Mouse (Mus musculus) ovary, postnatal 10 days (tissue): ENCODE measurements around the gene Dner.

ENCODE experiments used
- DNase-seq: peaks from one replicate; pipeline ENCODE4 v3.0.0; 2022; ENCODE audit warnings: low spot score

The Dner gene

DNA sequence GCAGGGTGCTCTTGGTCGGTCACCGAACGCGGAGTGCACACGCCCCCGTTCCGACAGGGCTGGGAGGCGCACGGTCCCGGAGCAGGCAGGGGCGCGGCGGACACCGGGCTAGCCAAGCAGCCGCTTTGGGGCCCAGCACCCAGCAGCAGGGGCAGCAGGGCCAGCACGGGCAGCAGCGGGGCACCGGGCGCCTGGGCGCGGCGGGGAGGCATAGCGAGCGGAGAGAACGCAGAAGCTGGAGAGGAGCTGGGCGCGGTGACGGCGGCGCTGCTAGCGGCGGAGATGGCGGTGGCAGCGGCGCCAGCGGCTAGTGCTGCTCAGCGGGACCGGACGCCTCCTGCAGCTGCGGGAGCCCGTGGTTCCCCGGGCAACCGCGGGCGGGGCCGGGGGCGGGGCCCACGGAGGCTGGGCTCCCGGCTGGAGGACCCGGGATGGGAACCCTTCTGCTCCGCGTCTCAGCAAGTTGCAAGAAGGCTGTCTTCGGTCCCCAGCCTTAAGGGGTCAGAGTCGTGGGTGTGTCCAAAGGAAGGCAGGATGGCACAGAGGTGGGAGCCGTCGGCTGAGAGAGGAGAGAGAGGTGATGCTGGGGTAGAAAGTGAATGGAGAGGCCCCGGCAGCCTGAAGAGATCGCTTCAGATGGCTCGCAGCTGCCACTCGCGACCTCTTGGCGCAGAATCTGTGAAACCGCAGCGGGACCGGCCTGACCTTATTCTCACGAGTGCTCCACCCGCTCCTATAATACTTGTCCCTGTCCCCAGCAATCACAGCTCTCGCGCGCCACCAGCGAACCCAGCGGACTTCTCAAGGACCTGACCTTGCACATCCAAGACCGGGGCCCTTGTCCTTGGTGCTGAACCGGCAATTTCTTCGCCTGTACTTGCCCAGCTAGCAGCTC lies at the start of gene Dner:
Gene Dner (minus strand): TSS at position 705 of the 895 bp plus-strand sequence.
- peak; percentile 72 for DNase-seq

GRCm38 (mm10) chr1:84742156-84742555 lies 46.1 kb upstream of the Dner start:
- DNase-seq: no peak

GRCm38 (mm10) chr1:84740080-84740479 lies 44.1 kb upstream of the Dner start:
- DNase-seq: no peak

DNA sequence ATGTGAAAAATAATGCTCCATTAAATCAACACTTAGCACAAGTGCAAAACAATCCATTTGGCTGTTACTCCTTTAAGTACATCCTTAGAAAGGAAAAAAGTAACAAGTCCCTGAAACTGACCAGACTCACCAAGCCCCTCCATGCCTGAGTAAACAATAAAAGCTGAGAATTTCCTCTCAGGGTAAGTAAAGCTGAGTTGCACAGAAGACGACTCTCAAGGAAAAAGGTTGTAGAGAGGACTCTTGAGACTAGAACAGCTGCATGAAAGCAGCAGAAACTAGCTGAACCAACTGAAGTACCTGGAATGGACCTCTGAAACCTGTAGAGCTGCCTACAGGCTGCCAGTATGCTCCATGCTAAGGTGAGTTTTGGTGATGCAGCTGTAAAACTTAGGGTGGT lies 41.1 kb upstream of the Dner start:
- no peak for DNase-seq

GRCm38 (mm10) chr1:84733799-84734198 lies 37.8 kb upstream of the Dner start:
- DNase-seq: no peak

- DNase-seq: no peak
These were observed 35.7 kb upstream of the Dner start for GRCm38 (mm10) chr1:84731763-84732162.

DNA sequence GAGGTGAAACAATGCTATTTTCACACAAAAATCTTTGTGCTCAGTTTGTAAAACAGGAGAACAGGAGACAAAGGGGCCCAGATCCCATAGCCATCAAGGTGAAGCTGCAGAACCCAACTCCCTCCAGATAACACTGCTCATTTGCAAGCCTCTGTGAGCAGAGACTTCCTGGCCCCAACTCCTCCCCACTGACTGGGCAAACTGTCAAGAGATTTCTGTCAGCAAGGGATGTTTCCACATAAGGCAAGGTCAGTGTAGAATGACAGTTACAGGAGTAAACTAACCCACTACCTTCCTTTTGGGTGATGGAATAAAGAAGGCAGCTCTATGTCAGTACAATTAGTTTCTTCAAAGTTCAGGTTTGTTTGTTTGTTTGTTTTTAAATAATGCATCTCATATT lies 26.8 kb upstream of the Dner start:
- DNase-seq: no peak

DNA sequence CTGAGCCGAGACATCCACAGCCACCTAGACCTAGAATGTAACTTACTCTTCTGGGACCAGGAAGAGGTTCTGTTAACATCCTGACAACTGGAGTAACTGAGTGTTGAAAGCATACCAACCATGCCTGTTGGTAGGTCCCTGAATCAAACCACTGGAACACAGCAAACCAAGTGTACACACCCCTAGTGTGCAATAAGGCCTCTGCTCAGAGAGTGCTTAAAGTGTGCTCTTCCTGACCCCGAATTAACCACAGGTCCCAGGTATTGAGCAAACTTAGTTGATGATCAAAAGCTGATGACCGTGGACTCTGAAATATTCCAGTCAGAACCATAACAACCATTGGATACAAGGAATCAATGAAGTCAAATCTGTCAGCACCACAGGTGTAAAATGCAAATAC lies 26.4 kb upstream of the Dner start:
- DNase-seq: no peak

DNA sequence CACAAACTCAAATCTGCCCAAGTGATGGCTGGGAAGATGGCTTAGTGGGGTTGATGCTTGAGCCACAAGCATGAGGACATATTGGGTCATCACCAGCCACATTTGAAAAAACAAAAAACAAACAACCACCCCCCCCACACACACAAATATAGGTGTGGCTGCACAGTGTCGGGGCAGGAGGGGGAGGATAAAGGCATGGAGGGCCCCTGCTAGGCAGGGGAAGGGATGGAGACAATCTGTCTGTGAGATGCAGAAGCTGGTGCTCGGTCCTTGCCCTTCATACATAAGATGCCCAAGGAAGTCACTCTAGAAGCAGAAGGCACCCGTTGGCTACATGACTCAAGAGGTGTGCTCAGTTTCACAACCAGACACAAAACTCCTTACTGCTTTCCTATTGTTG lies 25.9 kb upstream of the Dner start:
- no peak for DNase-seq

- no peak for DNase-seq
These were observed 14.1 kb upstream of the Dner start for GRCm38 (mm10) chr1:84709810-84710785.

DNA sequence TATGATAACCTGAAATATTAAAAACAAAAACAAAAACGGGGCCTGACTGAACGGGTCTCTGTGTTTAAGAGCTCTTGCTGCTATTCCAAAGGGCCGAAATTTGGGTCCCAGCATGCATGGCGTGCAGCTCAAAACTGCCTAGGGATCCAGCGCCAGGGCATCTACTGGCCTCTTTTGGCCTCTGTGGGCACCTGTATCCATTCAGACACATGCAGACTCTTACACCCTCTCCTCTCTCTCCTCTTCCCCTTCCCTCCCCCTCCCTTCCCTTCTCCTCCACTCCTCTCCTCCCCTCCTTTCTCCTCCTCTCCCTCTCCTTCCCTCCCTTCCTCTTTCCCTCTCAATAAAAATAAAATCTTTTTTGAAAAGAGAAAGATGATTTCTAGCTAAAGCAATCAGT lies 13.4 kb upstream of the Dner start:
- no peak for DNase-seq

GRCm38 (mm10) chr1:84700254-84700653 lies 4.2 kb upstream of the Dner start:
- no peak for DNase-seq

DNA sequence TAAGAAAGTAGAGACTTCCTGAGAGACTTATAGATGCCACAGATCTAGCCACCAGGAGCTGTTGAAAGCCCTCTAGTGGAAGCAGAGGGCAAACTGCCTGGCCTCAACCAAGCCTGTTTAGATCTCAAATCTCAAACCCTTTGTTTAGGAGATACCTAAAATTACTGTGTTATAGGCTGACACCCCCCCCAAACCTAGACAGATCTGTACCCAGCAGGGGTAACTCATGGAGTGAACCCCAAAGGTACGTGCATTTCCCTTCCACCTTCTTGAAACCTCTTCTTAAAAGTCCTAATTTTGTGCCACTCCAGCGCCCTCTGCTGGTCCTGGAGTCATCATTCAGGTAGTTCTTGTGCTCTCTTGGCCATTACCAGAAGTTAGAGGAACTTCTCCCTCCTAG lies 1.1 kb upstream of the Dner start:
- no peak for DNase-seq

DNA sequence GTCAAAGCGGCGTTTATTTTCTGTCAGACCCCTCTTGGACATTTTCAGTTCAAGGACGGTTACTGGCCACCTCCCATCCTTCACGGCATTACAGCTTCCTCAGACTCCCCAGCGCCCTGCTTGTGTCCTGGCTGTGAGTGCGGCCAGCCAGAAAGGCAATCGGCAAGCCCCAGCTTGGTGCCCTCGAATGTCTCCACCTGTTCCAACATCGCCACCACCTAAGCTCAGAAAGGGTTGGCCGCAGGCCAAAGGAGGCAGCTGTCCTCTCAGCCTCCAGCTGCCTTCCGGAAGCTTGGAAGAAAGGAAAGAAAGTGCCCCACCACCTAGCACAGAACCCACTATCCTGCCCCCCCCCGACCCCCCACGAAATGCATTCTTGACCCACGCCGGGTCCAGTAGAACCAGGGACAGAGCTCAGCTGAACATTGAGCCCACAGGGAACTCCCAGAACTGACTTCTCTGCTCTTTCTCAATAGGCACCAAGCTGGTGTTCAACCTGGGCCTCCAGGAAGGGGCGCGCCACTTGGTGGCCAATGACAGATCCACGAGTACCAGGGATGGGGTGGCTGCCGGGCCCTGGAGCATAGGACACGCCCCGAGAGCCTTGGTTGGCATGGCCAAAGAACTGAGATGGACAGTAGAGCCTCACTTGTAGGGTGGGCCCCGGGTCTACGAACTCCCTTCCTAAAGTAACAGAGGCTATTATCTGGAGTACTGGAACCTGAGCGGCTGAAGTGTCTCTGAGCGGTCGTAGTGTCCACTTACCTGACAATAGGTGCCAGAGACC lies 1.1 kb downstream of the Dner start:
- no peak for DNase-seq

- no peak for DNase-seq
These were observed 18.1 kb downstream of the Dner start for GRCm38 (mm10) chr1:84677910-84678309.

- DNase-seq: no peak
These were observed 27.7 kb downstream of the Dner start for GRCm38 (mm10) chr1:84668100-84668846.

GRCm38 (mm10) chr1:84667660-84668059 lies 28.4 kb downstream of the Dner start:
- DNase-seq: no peak

DNA sequence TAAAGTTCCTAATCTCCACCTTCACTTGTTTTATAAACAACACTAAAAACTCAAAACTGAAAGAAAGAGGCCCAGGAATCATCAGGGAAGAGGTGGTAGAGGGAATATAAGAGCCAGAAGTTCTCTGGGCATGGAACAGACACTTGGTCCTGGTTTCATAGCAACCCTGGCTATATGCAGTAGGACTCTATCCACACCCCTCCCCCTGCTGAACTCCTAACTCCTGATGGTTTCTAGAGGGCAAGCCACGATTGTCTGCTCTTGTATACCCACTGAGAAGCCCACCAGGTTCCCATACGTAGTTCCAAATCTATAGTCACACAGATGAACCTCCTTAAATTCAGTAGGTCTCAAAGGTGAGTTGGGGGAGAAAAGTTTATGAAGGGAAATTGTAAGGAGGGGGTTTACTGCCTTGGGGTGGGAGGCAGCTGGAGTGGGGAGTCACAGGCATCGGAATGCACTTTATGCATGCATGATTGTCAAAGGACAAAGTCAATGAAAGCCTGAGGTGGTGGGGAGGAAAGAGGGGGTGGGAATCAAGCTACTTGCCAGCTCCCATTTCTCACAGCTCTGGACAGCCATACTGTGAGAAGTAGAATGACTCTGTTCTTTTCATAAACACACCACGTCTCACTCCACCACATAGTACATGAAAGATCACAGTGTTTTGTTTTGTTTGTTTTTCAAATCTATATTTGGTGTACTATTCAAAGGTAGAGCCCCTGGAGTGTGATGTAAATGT lies 31.5 kb downstream of the Dner start:
- no peak for DNase-seq

DNA sequence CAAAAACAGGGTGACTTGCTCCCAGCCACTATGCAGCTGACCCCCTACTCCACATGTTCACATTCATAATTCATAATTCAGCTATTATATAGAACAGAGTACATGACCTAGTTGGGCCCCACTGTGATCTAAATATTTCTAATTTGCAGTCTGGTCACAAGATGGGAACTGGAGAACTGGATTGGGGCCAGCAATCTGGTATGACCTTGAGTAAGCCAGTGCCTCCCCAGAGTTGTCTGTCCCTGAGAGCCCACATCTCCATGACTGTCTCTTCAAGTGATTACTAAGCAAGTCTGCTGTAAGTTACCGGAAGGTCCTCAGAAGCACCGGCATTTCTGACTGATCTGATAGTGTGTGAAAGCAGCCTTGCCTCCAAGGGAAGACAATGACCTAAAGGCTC lies 49.2 kb downstream of the Dner start:
- no peak for DNase-seq

DNA sequence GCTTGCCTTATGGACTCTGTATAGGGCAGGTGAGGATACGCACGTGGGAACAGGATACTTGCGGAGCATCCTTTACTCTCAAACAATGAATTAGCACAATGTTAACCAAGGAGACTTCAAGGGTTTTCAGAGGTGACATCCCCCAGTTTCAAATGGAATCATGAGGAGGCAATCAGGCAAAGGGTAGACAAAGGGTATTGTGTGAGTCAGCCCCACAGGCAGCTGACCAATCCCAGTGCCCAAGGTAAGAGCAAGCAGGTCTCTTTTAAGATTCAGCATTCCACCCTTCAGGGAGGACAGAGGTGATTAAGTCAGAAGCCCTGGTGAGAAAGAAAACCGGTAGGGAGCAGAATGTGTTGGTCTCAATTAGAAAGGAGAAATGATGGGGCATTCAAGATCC lies 55.6 kb downstream of the Dner start:
- no peak for DNase-seq

GRCm38 (mm10) chr1:84636890-84637289 lies 59.1 kb downstream of the Dner start:
- no peak for DNase-seq
